8 mouse cellular contexts compared by ENCODE assay signal in genomic region chr1:194739894-194740293, GRCm38 (mm10).
DNase-seq lines count a peak whose midpoint lies in the region; ATAC-seq lines count a peak whose summit lies in the region.

No protein-coding gene starts in this region.

- no peaks in the 10 kb centered on the region for H3K36me3 ChIP-seq in hindbrain, embryonic 10.5 days
- no peaks in the 10 kb centered on the region for H3K36me3 ChIP-seq in hindbrain, embryonic 11.5 days (ENCODE audit: control insufficient read depth, insufficient read depth, low read length)
- H3K36me3 ChIP-seq in embryonic facial prominence, embryonic 15.5 days = no peaks in the 10 kb centered on the region
- H3K36me3 ChIP-seq in hindbrain, embryonic 12.5 days = no peaks in the 10 kb centered on the region
- no peaks in the 10 kb centered on the region for H3K36me3 ChIP-seq in midbrain, embryonic 12.5 days
- no peaks in the 10 kb centered on the region for H3K36me3 ChIP-seq in kidney, embryonic 14.5 days (ENCODE audit: control insufficient read depth, insufficient read depth, low read length)

- no peak overlapping the region for H3K9ac ChIP-seq in hindbrain, embryonic 11.5 days (ENCODE audit: low read depth, low read length)
- no peak overlapping the region for H3K9ac ChIP-seq in embryonic facial prominence, embryonic 15.5 days
- H3K9ac ChIP-seq in hindbrain, embryonic 12.5 days = no peak overlapping the region
- no peak overlapping the region for H3K9ac ChIP-seq in midbrain, embryonic 12.5 days (replicated peaks)
- no peak overlapping the region for H3K9ac ChIP-seq in kidney, embryonic 14.5 days (ENCODE audit: low read depth, low read length)

- ATAC-seq in hindbrain, embryonic 11.5 days (ENCODE audit: low FRiP score) = no peak
- peak; percentile 86 for ATAC-seq in embryonic facial prominence, embryonic 15.5 days (ENCODE audit: insufficient number of reproducible peaks, low FRiP score, low TSS enrichment, low read depth)
- peak; percentile 60; the same call in 1 of the 2 replicates for ATAC-seq in hindbrain, embryonic 12.5 days (ENCODE audit: low FRiP score)
- peak; percentile 45; the same call in 1 of the 2 replicates for ATAC-seq in midbrain, embryonic 12.5 days (ENCODE audit: low FRiP score, low read depth)
- ATAC-seq in kidney, embryonic 14.5 days (ENCODE audit: low FRiP score, low TSS enrichment) = no peak

- no peak for DNase-seq in hindbrain, embryonic 10.5 days (ENCODE audit: low spot score)
- no peak for DNase-seq in hindbrain, embryonic 11.5 days (ENCODE audit: low spot score)
- no peak for DNase-seq in right cerebral cortex, postnatal 14 days
- DNase-seq in c-Kit-positive CD71-positive TER-119-positive erythroid progenitor cells, embryonic 14.5 days (ENCODE audit: low spot score) = no peak

- peak overlapping the region; percentile 50; the same call in 1 of the 2 replicates for H3K27ac ChIP-seq in hindbrain, embryonic 10.5 days
- H3K27ac ChIP-seq in hindbrain, embryonic 11.5 days (ENCODE audit: low read depth, low read length) = no peak overlapping the region
- no peak overlapping the region for H3K27ac ChIP-seq in embryonic facial prominence, embryonic 15.5 days (replicated peaks)
- H3K27ac ChIP-seq in hindbrain, embryonic 12.5 days = peak overlapping the region; percentile 60
- H3K27ac ChIP-seq in midbrain, embryonic 12.5 days (replicated peaks) = no peak overlapping the region
- no peak overlapping the region for H3K27ac ChIP-seq in kidney, embryonic 14.5 days (ENCODE audit: low read depth, low read length)

- H3K4me2 ChIP-seq in hindbrain, embryonic 11.5 days (replicated peaks; ENCODE audit: low read depth, low read length) = no peak overlapping the region
- no peak overlapping the region for H3K4me2 ChIP-seq in embryonic facial prominence, embryonic 15.5 days (replicated peaks)
- no peak overlapping the region for H3K4me2 ChIP-seq in hindbrain, embryonic 12.5 days (replicated peaks)
- no peak overlapping the region for H3K4me2 ChIP-seq in midbrain, embryonic 12.5 days (replicated peaks)
- no peak overlapping the region for H3K4me2 ChIP-seq in kidney, embryonic 14.5 days (replicated peaks; ENCODE audit: low read depth, low read length)

- H3K4me1 ChIP-seq in hindbrain, embryonic 10.5 days (replicated peaks) = peaks cover 12% of the 10 kb centered on the region
- H3K4me1 ChIP-seq in hindbrain, embryonic 11.5 days (replicated peaks; ENCODE audit: control insufficient read depth, insufficient read depth, low read length) = no peaks in the 10 kb centered on the region
- H3K4me1 ChIP-seq in embryonic facial prominence, embryonic 15.5 days = peaks cover 11% of the 10 kb centered on the region
- peaks cover 26% of the 10 kb centered on the region for H3K4me1 ChIP-seq in hindbrain, embryonic 12.5 days
- H3K4me1 ChIP-seq in midbrain, embryonic 12.5 days = peaks cover 20% of the 10 kb centered on the region
- no peaks in the 10 kb centered on the region for H3K4me1 ChIP-seq in kidney, embryonic 14.5 days (ENCODE audit: control insufficient read depth, insufficient read depth, low read length)

- no peaks in the 10 kb centered on the region for H3K27me3 ChIP-seq in hindbrain, embryonic 10.5 days (ENCODE audit: insufficient read depth, poor library complexity, severe bottlenecking)
- no peaks in the 10 kb centered on the region for H3K27me3 ChIP-seq in hindbrain, embryonic 11.5 days (ENCODE audit: control insufficient read depth, insufficient read depth, low read length)
- no peaks in the 10 kb centered on the region for H3K27me3 ChIP-seq in embryonic facial prominence, embryonic 15.5 days
- no peaks in the 10 kb centered on the region for H3K27me3 ChIP-seq in hindbrain, embryonic 12.5 days
- H3K27me3 ChIP-seq in midbrain, embryonic 12.5 days = no peaks in the 10 kb centered on the region
- no peaks in the 10 kb centered on the region for H3K27me3 ChIP-seq in kidney, embryonic 14.5 days (ENCODE audit: control insufficient read depth, insufficient read depth, low read length)

- no peaks in the 10 kb centered on the region for H3K9me3 ChIP-seq in hindbrain, embryonic 10.5 days
- no peaks in the 10 kb centered on the region for H3K9me3 ChIP-seq in hindbrain, embryonic 11.5 days (ENCODE audit: control insufficient read depth, low read length)
- no peaks in the 10 kb centered on the region for H3K9me3 ChIP-seq in embryonic facial prominence, embryonic 15.5 days (replicated peaks)
- no peaks in the 10 kb centered on the region for H3K9me3 ChIP-seq in hindbrain, embryonic 12.5 days (replicated peaks)
- no peaks in the 10 kb centered on the region for H3K9me3 ChIP-seq in midbrain, embryonic 12.5 days
- no peaks in the 10 kb centered on the region for H3K9me3 ChIP-seq in kidney, embryonic 14.5 days (ENCODE audit: control insufficient read depth, low read length)

- no peak overlapping the region for H3K4me3 ChIP-seq in hindbrain, embryonic 10.5 days
- H3K4me3 ChIP-seq in hindbrain, embryonic 11.5 days (ENCODE audit: low read depth, low read length) = no peak overlapping the region
- no peak overlapping the region for H3K4me3 ChIP-seq in embryonic facial prominence, embryonic 15.5 days (replicated peaks)
- H3K4me3 ChIP-seq in hindbrain, embryonic 12.5 days = no peak overlapping the region
- H3K4me3 ChIP-seq in midbrain, embryonic 12.5 days = no peak overlapping the region
- H3K4me3 ChIP-seq in kidney, embryonic 14.5 days (ENCODE audit: low read length) = no peak overlapping the region

Comparison
In these comparisons a context has a peak if more than half of its experiments do, and no peak if none do; other contexts are left out.
1. H3K27ac ChIP-seq: peak in hindbrain, embryonic 10.5 days (single experiment) and hindbrain, embryonic 12.5 days (single experiment); none in hindbrain, embryonic 11.5 days (single experiment), embryonic facial prominence, embryonic 15.5 days (single experiment), midbrain, embryonic 12.5 days (single experiment) and kidney, embryonic 14.5 days (single experiment).
2. ATAC-seq: peak in embryonic facial prominence, embryonic 15.5 days (single experiment), hindbrain, embryonic 12.5 days (single experiment) and midbrain, embryonic 12.5 days (single experiment); none in hindbrain, embryonic 11.5 days (single experiment) and kidney, embryonic 14.5 days (single experiment).